Mouse (Mus musculus) embryonic facial prominence, embryonic 11.5 days (tissue): ENCODE results near the gene Prok2. TPM values are rescaled to one million over a fixed set of nuclear protein-coding genes. Genes with fewer than 3 reads are reported as not detected.

Source experiments
- ATAC-seq: fragments of 200-750 bp; cut with Nextera tagmentation; replicated peaks from 2 replicates; pipeline ENCODE4 v1.8.0; 2017; ENCODE audit warnings: low read depth; ENCODE audit not compliant: insufficient number of reproducible peaks, low FRiP score, low TSS enrichment
- DNase-seq: peaks from one replicate; pipeline ENCODE4 v3.0.0-alpha.2; 2015; ENCODE audit warnings: low spot score
- H3K27ac ChIP-seq: fragments of 300-500 bp; sonication (generic); replicated peaks from 2 replicates; pipeline ENCODE4 v1.5.1; 2014; ENCODE audit warnings: mild to moderate bottlenecking, low read depth, low read length, control low read depth
- H3K27me3 ChIP-seq: fragments of 300-500 bp; sonication (generic); 2 replicates; pipeline ENCODE4 v1.6.1; 2014; ENCODE audit warnings: mild to moderate bottlenecking, low read length, moderate library complexity, mixed read lengths; ENCODE audit not compliant: control insufficient read depth, insufficient read depth
- H3K36me3 ChIP-seq: fragments of 300-500 bp; sonication (generic); replicated peaks from 2 replicates; pipeline ENCODE4 v1.6.1; 2014; ENCODE audit warnings: low read depth, mild to moderate bottlenecking, low read length, moderate library complexity, mixed read lengths; ENCODE audit not compliant: control insufficient read depth, insufficient read depth
- H3K4me1 ChIP-seq: fragments of 300-500 bp; sonication (generic); 2 replicates; pipeline ENCODE4 v1.6.1; 2014; ENCODE audit warnings: low read length, mixed read lengths; ENCODE audit not compliant: control insufficient read depth, insufficient read depth
- H3K4me2 ChIP-seq: fragments of 300-500 bp; sonication (generic); 2 replicates; pipeline ENCODE4 v1.6.1; 2014; ENCODE audit warnings: low read depth, mild to moderate bottlenecking, control low read depth, low read length, moderate library complexity
- H3K4me3 ChIP-seq: fragments of 300-500 bp; sonication (generic); 2 replicates; pipeline ENCODE4 v1.5.1; 2014; ENCODE audit warnings: low read depth, low read length, control low read depth
- H3K9ac ChIP-seq: fragments of 300-500 bp; sonication (generic); replicated peaks from 2 replicates; pipeline ENCODE4 v1.6.1; 2014; ENCODE audit warnings: mild to moderate bottlenecking, control low read depth, low read length
- H3K9me3 ChIP-seq: fragments of 300-500 bp; sonication (generic); replicated peaks from 2 replicates; pipeline ENCODE4 v1.6.1; 2016; ENCODE audit warnings: mild to moderate bottlenecking, low read length, inconsistent platforms, mixed read lengths; ENCODE audit not compliant: control insufficient read depth
- WGBS: fragments of 180-500 bp; shearing (Covaris S2); extraction: QIAGEN DNeasy Blood & Tissue Kit; methylation state at CpG from one replicate; pipeline ENCODE4 v1.1.7; 2014; 5-methylcytosine and 5-hydroxymethylcytosine counted together
- polyA plus RNA-seq: library from polyadenylated mRNA; unstranded; fragments of >200 nt; fragmentation: Nextera tagmentation; extraction: Ambion mirVana; gene quantifications from 2 replicates; pipeline ENCODE4 v1.2.1, GENCODE M21; 2014

Gene Prok2
- polyA plus RNA-seq, 1 experiment from 2014 or later, result 0.14 TPM

GRCm38 (mm10) chr6:99742866-99743265 lies 16.7 kb upstream of the Prok2 start:
- H3K4me3 ChIP-seq, result no peak overlapping the region
- no peak for DNase-seq
- H3K4me2 ChIP-seq, result no peak overlapping the region
- no peaks in the 10 kb centered on the region for H3K4me1 ChIP-seq
- no peaks in the 10 kb centered on the region for H3K36me3 ChIP-seq
- WGBS, result 69% methylated on average over 3 of the region's 3 CpGs
- no peak overlapping the region for H3K9ac ChIP-seq
- no peaks in the 10 kb centered on the region for H3K27me3 ChIP-seq
- no peak overlapping the region for H3K27ac ChIP-seq
- ATAC-seq, result no peak
- H3K9me3 ChIP-seq, result no peaks in the 10 kb centered on the region

GRCm38 (mm10) chr6:99734666-99735065 lies 8.5 kb upstream of the Prok2 start:
- H3K4me3 ChIP-seq, result no peak overlapping the region
- DNase-seq (no peak), ATAC-seq (no peak)
- no peaks in the 10 kb centered on the region for H3K27me3 ChIP-seq
- H3K4me2 ChIP-seq, result no peak overlapping the region
- 72% methylated on average over 5 of the region's 5 CpGs for WGBS
- H3K9me3 ChIP-seq, result no peaks in the 10 kb centered on the region
- H3K9ac ChIP-seq, result no peak overlapping the region
- no peak overlapping the region for H3K27ac ChIP-seq
- no peaks in the 10 kb centered on the region for H3K36me3 ChIP-seq
- H3K4me1 ChIP-seq, result no peaks in the 10 kb centered on the region

DNA sequence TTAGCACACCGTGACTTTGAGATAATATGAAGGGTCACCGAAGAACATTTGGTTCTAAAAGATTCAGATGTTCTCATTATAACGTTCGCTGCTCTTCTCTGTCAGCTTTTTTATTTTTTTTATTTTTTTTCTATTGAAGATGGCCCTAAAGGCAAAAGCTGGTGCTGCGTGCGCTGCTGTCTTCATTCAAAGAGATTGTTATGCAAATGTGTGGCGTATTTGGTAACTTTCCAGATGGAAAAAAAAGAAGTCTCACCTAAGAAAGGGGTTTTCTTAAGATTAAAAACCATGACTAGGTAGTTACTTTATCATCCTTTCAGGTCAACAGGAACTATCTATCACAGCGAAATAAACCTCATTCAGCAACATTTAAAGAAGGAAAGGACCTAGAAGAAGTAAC lies 6.5 kb upstream of the Prok2 start:
- WGBS, result 84% methylated on average over 8 of the region's 8 CpGs
- no peaks in the 10 kb centered on the region for H3K9me3 ChIP-seq
- no peaks in the 10 kb centered on the region for H3K27me3 ChIP-seq
- no peak overlapping the region for H3K4me2 ChIP-seq
- no peak overlapping the region for H3K4me3 ChIP-seq
- DNase-seq (no peak), ATAC-seq (no peak)
- no peak overlapping the region for H3K9ac ChIP-seq
- H3K27ac ChIP-seq, result no peak overlapping the region
- H3K4me1 ChIP-seq, result no peaks in the 10 kb centered on the region
- H3K36me3 ChIP-seq, result no peaks in the 10 kb centered on the region

DNA sequence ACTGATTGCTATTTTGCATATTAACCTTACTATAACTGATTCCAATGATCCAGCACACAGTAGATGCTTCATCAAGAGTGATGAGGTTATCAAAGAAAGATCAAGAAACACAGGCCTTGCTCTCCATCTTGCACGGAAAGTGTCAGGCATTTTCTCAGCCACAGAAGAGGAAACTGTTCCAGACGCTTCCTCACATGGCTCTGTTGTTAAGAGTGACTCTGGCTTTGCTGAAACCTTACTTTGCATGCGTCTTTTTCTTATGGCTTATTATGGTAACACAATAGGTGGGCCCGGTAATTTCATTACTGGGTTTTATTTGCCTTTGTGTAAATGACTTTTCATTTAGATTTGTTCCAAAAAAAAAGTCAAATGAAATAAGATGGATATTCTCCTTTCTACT lies 5.7 kb upstream of the Prok2 start:
- no peak overlapping the region for H3K4me2 ChIP-seq
- WGBS, result 82% methylated on average over 4 of the region's 4 CpGs
- no peak for ATAC-seq
- no peak overlapping the region for H3K9ac ChIP-seq
- H3K9me3 ChIP-seq, result no peaks in the 10 kb centered on the region
- H3K36me3 ChIP-seq, result no peaks in the 10 kb centered on the region
- no peak for DNase-seq
- peaks cover 6% of the 10 kb centered on the region; the same call in 1 of the 2 replicates for H3K27me3 ChIP-seq
- H3K4me1 ChIP-seq, result no peaks in the 10 kb centered on the region
- no peak overlapping the region for H3K4me3 ChIP-seq
- no peak overlapping the region for H3K27ac ChIP-seq

DNA sequence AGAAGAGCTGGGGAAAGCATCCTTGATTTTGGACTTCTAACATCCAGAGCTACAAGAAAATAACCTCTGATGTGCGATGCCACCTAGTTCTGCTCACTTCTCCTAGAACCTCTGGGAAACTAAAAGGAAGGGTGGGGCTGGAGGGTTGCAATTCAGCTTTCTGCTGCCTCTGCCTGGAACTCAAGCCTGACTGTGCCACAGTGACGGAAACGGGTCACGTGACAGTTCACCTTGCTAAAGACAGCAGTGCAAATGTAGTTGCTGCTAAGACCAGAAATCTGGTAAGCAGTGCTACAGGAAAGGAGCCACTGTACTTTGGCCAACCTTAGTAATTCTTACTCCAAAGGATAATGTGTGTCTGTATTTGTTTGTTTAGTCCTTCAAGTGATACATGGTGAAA lies 3.7 kb upstream of the Prok2 start:
- Histone ChIP-seq H3K36me3 (no peaks in the 10 kb centered on the region), H3K4me1 (peaks cover 12% of the 10 kb centered on the region), H3K27ac (no peak overlapping the region), H3K4me3 (no peak overlapping the region), H3K4me2 (no peak overlapping the region), H3K9ac (no peak overlapping the region), H3K27me3 (peaks cover 22% of the 10 kb centered on the region), H3K9me3 (no peaks in the 10 kb centered on the region)
- 87% methylated on average over 4 of the region's 4 CpGs for WGBS
- ATAC-seq (no peak), DNase-seq (no peak)

- H3K9ac ChIP-seq, result peak overlapping the region; percentile 51
- H3K36me3 ChIP-seq, result no peaks in the 10 kb centered on the region
- DNase-seq (peak; percentile 16), ATAC-seq (no peak)
- H3K4me2 ChIP-seq, result peak overlapping the region; percentile 96
- 2% methylated on average over 22 of the region's 22 CpGs for WGBS
- H3K4me3 ChIP-seq, result peak overlapping the region; percentile 54
- peaks cover 22% of the 10 kb centered on the region for H3K27me3 ChIP-seq
- no peaks in the 10 kb centered on the region for H3K9me3 ChIP-seq
- H3K4me1 ChIP-seq, result peaks cover 12% of the 10 kb centered on the region
- no peak overlapping the region for H3K27ac ChIP-seq
These were observed 548 bp upstream of the Prok2 start for GRCm38 (mm10) chr6:99726576-99727303.

DNA sequence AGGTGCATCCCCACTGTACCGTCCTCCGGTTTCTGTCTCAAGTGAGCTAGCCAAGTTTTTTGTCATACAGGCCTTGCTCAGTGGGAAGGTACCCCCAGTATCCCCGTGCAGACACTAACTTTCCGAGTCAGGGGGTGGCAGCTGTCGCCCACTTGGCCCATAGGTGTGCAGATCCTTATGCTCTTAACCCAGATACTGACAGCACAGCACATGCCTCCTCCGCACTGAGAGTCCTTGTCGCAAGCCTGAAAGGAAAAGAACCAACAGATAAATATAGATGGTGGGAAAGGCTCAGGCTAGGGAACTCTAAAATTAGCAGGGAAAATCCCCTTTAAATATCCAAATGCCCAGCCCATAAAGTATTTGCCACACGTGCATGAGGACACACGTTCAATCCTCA lies 3.8 kb downstream of the Prok2 start:
- Histone ChIP-seq H3K27ac (no peak overlapping the region), H3K36me3 (no peaks in the 10 kb centered on the region), H3K9me3 (no peaks in the 10 kb centered on the region), H3K9ac (no peak overlapping the region), H3K4me3 (no peak overlapping the region), H3K4me2 (no peak overlapping the region), H3K27me3 (peaks cover 19% of the 10 kb centered on the region), H3K4me1 (peaks cover 12% of the 10 kb centered on the region)
- DNase-seq (no peak), ATAC-seq (no peak)
- 82% methylated on average over 9 of the region's 9 CpGs for WGBS

GRCm38 (mm10) chr6:99721032-99721431 lies 5.2 kb downstream of the Prok2 start:
- Histone ChIP-seq H3K27me3 (peaks cover 9% of the 10 kb centered on the region), H3K4me2 (no peak overlapping the region)
- 85% methylated on average over 9 of the region's 9 CpGs for WGBS

More at GRCm38 (mm10) chr6:99721032-99721431, 5.2 kb downstream of the Prok2 start:
- Histone ChIP-seq H3K4me3 (no peak overlapping the region), H3K9ac (no peak overlapping the region), H3K27ac (no peak overlapping the region), H3K36me3 (no peaks in the 10 kb centered on the region), H3K9me3 (no peaks in the 10 kb centered on the region), H3K4me1 (peaks cover 5% of the 10 kb centered on the region)
- ATAC-seq (no peak), DNase-seq (no peak)
